Mouse (Mus musculus) CH12.LX (cell line): ENCODE results near the gene Fstl4.

Experiments used
- BHLHE40 ChIP-seq: IDR thresholded peaks from 2 replicates; pipeline ENCODE4 v1.6.1; 2011; ENCODE audit warnings: mild to moderate bottlenecking, low read depth, low read length, improper control_type of control experiment
- CHD1 ChIP-seq: IDR thresholded peaks from 2 replicates; pipeline ENCODE4 v1.6.1; 2012; ENCODE audit warnings: low read depth, low read length, improper control_type of control experiment, inconsistent platforms
- CTCF ChIP-seq, 2 experiments: IDR thresholded peaks in 1 of 2; conservative IDR thresholded peaks in 1 of 2; 2 replicates each; pipeline ENCODE4 v1.5.1; 2011 to 2012; ENCODE audit warnings: low read depth in 2 of 2, low read length in 2 of 2, improper control_type of control experiment in 1 of 2, inconsistent platforms in 1 of 2, mild to moderate bottlenecking in 1 of 2, moderate library complexity in 1 of 2
- ELF1 ChIP-seq: IDR thresholded peaks from 2 replicates; pipeline ENCODE4 v1.6.1; 2014; ENCODE audit warnings: low read depth, mild to moderate bottlenecking, inconsistent platforms, low read length, improper control_type of control experiment
- EP300 ChIP-seq: IDR thresholded peaks from 2 replicates; pipeline ENCODE4 v1.6.1; 2011; ENCODE audit warnings: low read length, improper control_type of control experiment
- MYC ChIP-seq: IDR thresholded peaks from 2 replicates; pipeline ENCODE4 v1.6.1; 2011; ENCODE audit warnings: low read depth, mild to moderate bottlenecking, improper control_type of control experiment, low read length
- POLR2A ChIP-seq: IDR thresholded peaks from 2 replicates; pipeline ENCODE4 v1.6.1; 2011; ENCODE audit warnings: low read depth, mild to moderate bottlenecking, improper control_type of control experiment, low read length
- POLR2AphosphoS2 ChIP-seq: IDR thresholded peaks from 2 replicates; pipeline ENCODE4 v1.6.1; 2011; ENCODE audit warnings: low read depth, low read length, improper control_type of control experiment
- ZC3H11A ChIP-seq: IDR thresholded peaks from 2 replicates; pipeline ENCODE4 v1.6.1; 2012; ENCODE audit warnings: low read depth, mild to moderate bottlenecking, inconsistent platforms, low read length, improper control_type of control experiment
- ZMIZ1 ChIP-seq: IDR thresholded peaks from 2 replicates; pipeline ENCODE4 v1.6.1; 2012; ENCODE audit warnings: low read depth, mild to moderate bottlenecking, inconsistent platforms, low read length, improper control_type of control experiment

GRCm38 (mm10) chr11:52886559-52887303 lies 122.3 kb downstream of the Fstl4 start:
- TF ChIP-seq ELF1 (no peak), ZMIZ1 (no peak), ZC3H11A (no peak), EP300 (no peak), MYC (no peak), BHLHE40 (no peak), POLR2AphosphoS2 (no peak), POLR2A (no peak), CTCF (conservative IDR thresholded peaks at IDR 0.05 in 1 of 2, IDR thresholded peaks at IDR 0.05 in 1 of 2; ENCODE audit: low read depth in 2 of 2, low read length in 2 of 2) (no peak), CHD1 (no peak)
